Mouse (Mus musculus): ENCODE data around the gene Rnf220.

The Rnf220 gene

GRCm38 (mm10) chr4:117341282-117341681 is 155.6 kb downstream of the Rnf220 start:
- DNase-seq (ENCODE audit: low spot score): no peak

DNA sequence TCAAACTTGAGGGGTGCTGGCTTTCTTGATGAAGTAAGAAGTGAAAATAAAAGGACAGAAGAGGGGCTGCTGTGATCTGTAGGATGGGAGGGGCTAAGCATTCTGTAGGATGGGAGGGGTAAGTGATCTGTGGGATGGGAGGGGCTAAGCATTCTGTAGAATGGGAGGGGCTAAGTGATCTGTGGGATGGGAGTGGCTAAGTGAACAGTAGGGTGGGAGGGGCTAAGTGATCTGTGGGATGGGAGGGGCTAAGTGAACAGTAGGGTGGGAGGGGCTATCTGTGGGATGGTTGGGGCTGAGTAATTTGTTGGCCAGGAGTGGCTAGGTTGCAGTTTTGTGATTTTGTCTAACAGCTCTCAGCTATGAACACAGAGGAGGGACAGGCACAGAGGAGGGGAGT is 157.1 kb downstream of the Rnf220 start:
- no peak for DNase-seq (ENCODE audit: low spot score)

DNA sequence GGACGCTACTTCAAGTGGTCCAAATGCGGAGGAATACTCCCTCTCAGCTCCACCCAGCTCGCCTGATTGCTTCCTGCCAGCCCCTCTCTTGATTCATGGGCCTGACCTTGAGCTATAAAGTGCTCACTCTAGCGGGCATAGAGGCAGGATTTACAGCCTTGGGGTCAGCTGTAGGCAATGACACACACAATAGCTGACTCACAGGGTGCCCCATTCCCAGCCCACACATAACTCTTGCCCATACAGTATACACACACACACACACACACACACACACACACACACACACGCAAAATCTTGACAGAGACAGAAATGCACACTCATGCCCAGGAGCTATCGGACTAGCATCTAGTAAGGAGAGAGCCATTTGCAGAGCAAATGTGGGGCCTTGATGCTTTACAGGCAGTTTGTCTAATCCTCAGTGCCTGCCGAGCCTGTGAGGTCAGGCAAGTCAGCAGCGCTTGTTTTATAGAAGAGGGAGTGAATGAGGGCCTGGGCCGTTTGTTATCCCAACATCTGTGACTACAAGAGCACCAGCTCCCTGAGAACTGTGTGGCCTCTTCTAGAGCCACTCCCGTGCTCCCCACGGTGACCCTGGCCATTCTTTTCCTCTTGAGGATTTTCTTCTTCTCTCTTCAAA is 165.9 kb downstream of the Rnf220 start:
- peak; percentile 15 for DNase-seq (ENCODE audit: low spot score)

GRCm38 (mm10) chr4:117330132-117330531 is 166.7 kb downstream of the Rnf220 start:
- DNase-seq (ENCODE audit: low spot score): no peak

GRCm38 (mm10) chr4:117326915-117327314 is 169.9 kb downstream of the Rnf220 start:
- DNase-seq (ENCODE audit: low spot score): no peak

DNA sequence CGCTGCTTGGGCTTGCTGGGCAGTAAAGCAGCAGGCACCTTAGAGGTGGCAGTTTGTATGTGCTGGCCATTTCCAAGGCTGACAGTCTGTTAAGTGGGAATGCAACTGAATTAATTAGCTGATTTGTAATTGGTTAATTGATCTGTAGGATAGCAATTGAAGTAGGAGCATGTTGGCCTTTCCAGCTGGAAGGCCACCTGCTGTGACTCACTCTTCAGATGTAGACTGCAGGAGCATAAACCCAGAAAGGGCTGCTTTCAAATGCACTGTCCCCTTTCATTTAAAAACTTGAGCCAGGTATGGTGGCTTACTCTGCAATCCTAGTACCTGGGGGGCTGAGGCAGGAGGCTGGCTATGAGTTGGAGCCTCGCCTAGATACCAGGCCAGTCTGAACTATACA is 171.8 kb downstream of the Rnf220 start:
- DNase-seq (ENCODE audit: low spot score): no peak

- DNase-seq (ENCODE audit: low spot score): peak; percentile 61
Measured at GRCm38 (mm10) chr4:117323515-117324344, 173.1 kb downstream of the Rnf220 start.

DNA sequence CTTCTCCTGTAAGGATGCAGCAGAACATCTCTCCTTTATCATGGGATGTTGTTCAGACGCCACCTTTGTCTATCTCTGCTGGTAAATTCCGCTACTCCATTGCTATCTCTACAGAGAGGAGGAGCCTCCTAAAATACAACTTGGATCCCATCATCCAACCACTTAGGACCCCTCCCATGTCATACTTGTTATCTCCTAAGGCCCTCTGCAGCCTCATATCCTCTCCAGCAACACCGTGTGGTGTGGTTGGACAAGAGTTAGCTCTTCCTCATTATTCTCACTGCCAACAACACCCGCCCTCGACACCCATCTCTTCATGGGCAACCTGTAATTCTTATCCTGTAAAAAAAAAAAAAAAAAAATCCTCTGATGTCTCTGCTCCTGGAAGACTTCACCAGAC is 175.8 kb downstream of the Rnf220 start:
- no peak for DNase-seq (ENCODE audit: low spot score)

- no peak for DNase-seq (ENCODE audit: low spot score)
Measured at GRCm38 (mm10) chr4:117318508-117318907, 178.3 kb downstream of the Rnf220 start.

DNA sequence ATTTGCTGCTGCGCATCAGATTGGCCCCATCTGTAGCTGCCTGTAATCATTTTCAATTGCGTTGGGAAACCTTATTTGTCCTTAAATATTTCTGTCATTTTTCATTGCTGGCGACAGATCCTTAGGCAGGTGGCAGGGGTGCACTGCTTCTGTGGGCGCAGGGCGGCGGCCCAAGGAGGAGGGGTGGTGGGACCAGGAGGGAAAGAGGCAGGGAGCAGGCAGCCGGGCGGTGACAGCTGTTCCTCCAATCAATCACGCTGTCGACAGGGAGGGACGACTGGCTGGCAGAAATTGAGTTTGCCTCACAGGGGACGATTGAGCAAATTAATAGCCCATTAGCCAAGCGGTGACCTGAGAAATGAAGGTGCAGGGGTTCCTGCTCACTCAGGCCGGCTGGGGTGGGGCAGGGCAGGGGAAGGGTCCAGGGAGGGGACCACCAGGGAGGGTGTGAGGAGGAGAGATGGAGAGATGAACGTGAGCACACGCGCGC is 179.1 kb downstream of the Rnf220 start:
- no peak for DNase-seq (ENCODE audit: low spot score)

GRCm38 (mm10) chr4:117316800-117317199 is 180.1 kb downstream of the Rnf220 start:
- DNase-seq (ENCODE audit: low spot score): no peak

DNA sequence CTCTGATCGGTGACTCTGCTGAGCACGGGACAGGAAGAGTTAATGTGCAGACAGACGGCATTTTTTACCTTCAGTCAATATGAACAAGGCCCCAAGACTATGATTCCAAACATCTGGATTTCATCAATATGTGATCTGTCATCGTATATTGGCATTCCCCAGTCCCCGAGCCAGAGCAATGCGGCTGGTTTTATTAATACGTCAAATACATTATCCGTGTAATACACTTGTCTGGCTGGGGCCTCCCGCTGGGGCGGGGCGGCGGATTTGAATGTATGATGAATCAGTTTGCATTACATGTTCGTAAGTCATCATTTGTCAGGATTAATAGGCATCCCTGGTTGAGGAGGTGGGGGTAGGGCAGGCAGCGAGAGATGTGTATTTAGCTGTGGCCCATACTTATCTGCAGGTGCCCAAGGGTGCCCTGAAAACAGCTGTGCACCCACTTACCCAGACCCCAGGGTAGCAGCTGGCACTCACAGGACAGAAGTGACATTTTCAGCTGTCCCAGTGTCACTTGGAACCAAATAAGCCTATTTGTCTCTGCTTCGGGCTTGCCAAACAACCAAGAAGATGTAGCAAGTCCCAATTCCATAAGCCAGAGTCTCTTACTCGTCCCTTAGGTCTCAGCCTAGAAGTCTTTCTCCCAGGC is 181.9 kb downstream of the Rnf220 start:
- no peak for DNase-seq (ENCODE audit: low spot score)

GRCm38 (mm10) chr4:117313085-117313424 is 183.8 kb downstream of the Rnf220 start:
- peak; percentile 53 for DNase-seq (ENCODE audit: low spot score)

DNA sequence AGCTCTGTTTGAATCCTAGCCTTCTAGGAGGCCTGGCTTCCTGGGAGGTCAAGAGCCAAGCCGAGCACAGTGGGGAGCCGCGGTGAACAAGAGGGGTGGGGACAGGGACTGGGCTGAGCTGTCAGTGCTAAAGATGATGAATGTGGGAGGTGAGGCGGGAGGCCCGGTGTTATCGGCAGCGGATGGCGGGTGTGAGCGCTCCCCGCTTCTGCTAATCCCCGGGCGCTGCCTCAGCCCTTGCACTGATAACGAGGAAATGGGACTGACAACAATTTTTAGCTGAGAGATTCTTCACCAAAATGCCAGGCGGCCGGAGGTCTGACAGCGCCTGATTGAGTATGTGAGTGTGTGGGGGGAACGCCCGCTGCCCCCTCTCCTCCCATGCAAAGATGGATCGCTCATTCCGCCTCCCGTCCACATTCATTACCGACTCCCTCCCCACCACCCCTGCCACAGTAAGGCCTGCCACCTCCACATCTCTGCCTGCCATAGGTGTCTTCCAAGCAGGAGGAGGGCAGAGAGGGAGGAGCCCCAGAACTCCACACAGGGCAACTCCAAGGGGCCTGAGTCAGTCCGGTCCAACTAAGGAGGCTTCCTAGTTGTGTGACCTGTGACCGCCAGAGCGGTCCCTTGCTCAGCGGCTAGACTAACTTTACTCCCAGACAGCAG is 184.3 kb downstream of the Rnf220 start:
- DNase-seq (ENCODE audit: low spot score): no peak

- no peak for DNase-seq (ENCODE audit: low spot score)
Measured at GRCm38 (mm10) chr4:117311891-117312290, 185.0 kb downstream of the Rnf220 start.

DNA sequence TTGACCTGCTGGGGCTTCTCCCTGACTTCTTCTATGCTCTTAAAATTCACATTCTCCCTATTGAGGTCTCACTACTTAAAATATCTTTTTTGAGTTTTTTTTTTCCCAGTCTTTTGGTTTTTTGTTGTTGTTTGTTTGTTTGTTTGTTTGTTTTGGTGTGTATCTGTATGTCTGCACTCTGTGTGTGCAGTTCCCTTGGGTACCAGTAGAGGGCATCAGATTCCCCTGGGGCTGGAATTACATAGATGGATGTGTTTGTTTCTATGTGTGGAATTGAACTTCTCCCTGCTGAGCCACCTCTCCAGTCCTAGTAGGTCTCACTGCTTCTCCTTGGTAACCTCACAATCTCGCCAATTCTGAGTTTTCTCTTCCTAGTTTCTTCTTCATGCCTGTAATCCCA is 187.4 kb downstream of the Rnf220 start:
- DNase-seq (ENCODE audit: low spot score): no peak

- no peak for DNase-seq (ENCODE audit: low spot score)
Measured at GRCm38 (mm10) chr4:117307270-117307669, 189.6 kb downstream of the Rnf220 start.

DNA sequence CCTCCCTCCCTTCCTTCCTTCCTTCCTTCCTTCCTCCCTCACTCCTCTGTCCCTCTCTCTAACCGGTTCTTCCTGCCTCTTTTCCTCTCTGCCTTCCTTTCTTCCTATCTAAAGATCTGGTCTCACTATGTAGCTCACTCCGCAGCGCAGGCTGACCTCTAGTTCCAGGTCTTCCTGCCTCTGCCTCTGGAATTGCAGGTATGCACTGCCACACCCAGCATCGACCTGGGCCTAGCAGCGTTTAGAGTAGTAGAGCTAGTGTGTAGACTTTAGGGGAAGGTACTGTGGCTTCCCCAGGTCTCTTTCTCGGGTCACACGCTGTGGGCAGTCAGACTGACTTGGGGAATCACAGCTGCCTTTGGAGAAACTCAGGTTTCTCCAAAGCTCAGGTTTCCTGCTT is 191.4 kb downstream of the Rnf220 start:
- DNase-seq (ENCODE audit: low spot score): no peak

DNA sequence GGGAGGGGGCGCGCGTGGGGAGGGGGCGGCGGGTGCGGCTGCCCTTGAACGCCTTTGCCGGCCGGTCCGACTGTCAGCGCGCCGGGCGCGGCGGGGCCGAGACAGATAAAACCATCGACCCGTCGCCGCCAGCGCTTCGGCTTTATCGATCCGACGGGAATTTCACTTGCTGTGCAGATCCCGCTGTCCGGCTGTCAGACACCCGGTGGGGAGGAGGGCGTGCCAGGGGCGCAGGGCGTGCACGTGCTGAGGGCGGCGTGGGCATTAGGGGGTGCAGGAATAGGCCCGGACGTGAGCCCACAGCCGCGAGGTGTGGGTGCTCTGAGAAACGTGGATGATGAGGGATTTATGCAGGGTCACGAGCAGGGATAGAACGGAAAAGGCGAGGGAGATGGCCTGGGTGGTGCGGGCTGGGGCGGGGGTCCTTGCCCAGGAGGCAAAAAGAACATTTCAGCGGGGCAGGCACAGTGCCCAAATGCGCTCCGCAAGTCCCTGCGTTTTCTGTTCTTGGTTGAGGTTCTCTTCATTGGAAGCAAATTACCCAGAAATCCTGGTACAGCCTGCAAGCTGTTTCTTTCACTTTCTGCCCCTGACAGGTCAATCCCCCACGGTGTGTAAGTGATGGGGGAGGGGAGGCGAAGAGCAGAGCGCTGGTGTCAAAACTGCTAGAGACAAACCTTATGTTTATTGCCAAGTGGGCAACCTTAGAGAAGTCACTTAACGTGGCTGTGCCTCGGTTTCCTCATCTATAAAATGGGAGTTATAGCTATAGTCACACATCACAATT is 192.4 kb downstream of the Rnf220 start:
- DNase-seq (ENCODE audit: low spot score): peak; percentile 23

GRCm38 (mm10) chr4:117303581-117304238 is 193.1 kb downstream of the Rnf220 start:
- DNase-seq (ENCODE audit: low spot score): no peak

Data from ovary, postnatal 36 days (tissue).